Mouse (Mus musculus) brain, embryonic 18.5 days (tissue): ENCODE results near the gene Prss46.
A peak's percentile ranks its signal among the peaks of the same experiment; 100 is the strongest.

Experiments
- DNase-seq: peaks from one replicate; pipeline ENCODE4 v3.0.0-alpha.2; 2012; ENCODE audit warnings: low read depth, low spot score

Prss46 gene

GRCm38 (mm10) chr9:110858967-110859596 lies 14.8 kb downstream of the Prss46 start:
- no peak for DNase-seq

- DNase-seq, result no peak
Measured at GRCm38 (mm10) chr9:110871030-110871429, 26.7 kb downstream of the Prss46 start.

GRCm38 (mm10) chr9:110873681-110874659 lies 29.7 kb downstream of the Prss46 start:
- DNase-seq, result peak; percentile 56

GRCm38 (mm10) chr9:110874660-110875191 lies 30.4 kb downstream of the Prss46 start:
- no peak for DNase-seq

GRCm38 (mm10) chr9:110875288-110875695 lies 31.0 kb downstream of the Prss46 start:
- no peak for DNase-seq

GRCm38 (mm10) chr9:110877353-110877752 lies 33.0 kb downstream of the Prss46 start:
- DNase-seq, result no peak

- no peak for DNase-seq
Measured at GRCm38 (mm10) chr9:110877888-110878287, 33.6 kb downstream of the Prss46 start.

- DNase-seq, result no peak
Measured at GRCm38 (mm10) chr9:110879191-110879920, 35.0 kb downstream of the Prss46 start, which contains the start of gene Als2cl. TSS of gene Als2cl (plus strand) at chr9:110879870.

GRCm38 (mm10) chr9:110879998-110880561 lies 35.8 kb downstream of the Prss46 start, which contains the start of gene Tmie:
TSS of gene Tmie (minus strand) at chr9:110880113.
- DNase-seq, result no peak

- no peak for DNase-seq
Measured at GRCm38 (mm10) chr9:110880772-110881171, 36.5 kb downstream of the Prss46 start.

- DNase-seq, result no peak
Measured at GRCm38 (mm10) chr9:110881953-110882352, 37.6 kb downstream of the Prss46 start.

- no peak for DNase-seq
Measured at GRCm38 (mm10) chr9:110887388-110888303, 43.3 kb downstream of the Prss46 start.

- DNase-seq, result no peak
Measured at GRCm38 (mm10) chr9:110888935-110889334, 44.6 kb downstream of the Prss46 start.

- DNase-seq, result no peak
Measured at GRCm38 (mm10) chr9:110890026-110890783, 45.9 kb downstream of the Prss46 start.

GRCm38 (mm10) chr9:110891077-110891828 lies 46.9 kb downstream of the Prss46 start:
- no peak for DNase-seq

GRCm38 (mm10) chr9:110892552-110892951 lies 48.2 kb downstream of the Prss46 start:
- no peak for DNase-seq

- no peak for DNase-seq
Measured at GRCm38 (mm10) chr9:110893429-110893828, 49.1 kb downstream of the Prss46 start.

- no peak for DNase-seq
Measured at GRCm38 (mm10) chr9:110895507-110895906, 51.2 kb downstream of the Prss46 start.

- DNase-seq, result no peak
Measured at GRCm38 (mm10) chr9:110895994-110896393, 51.7 kb downstream of the Prss46 start.
